9 mouse cellular contexts compared by ENCODE assay signal in genomic region chr10:70861131-70862021, GRCm38 (mm10).
DNase-seq lines count a peak whose midpoint lies in the region; ATAC-seq and TF ChIP-seq lines count a peak whose summit lies in the region.
"Had no signal": no experiment of that assay in that cellular context is flagged by ENCODE, and none has a peak within 500 bp of the region (broad histone marks: within the 10 kb centered on the region; RNA-seq: fewer than 3 reads in every experiment).

No protein-coding gene starts in this region.

- peaks cover 13% of the 10 kb centered on the region for H3K4me1 ChIP-seq in hindbrain, embryonic 16.5 days (ENCODE audit: control insufficient read depth, insufficient read depth, low read depth, low read length)
- peaks cover 15% of the 10 kb centered on the region for H3K4me1 ChIP-seq in midbrain, embryonic 13.5 days (replicated peaks)
- H3K4me1 ChIP-seq in kidney, embryonic 16.5 days (ENCODE audit: insufficient read depth, low read length): no peaks in the 10 kb centered on the region
- no peaks in the 10 kb centered on the region for H3K4me1 ChIP-seq in liver, embryonic 12.5 days

- no peaks in the 10 kb centered on the region for H3K36me3 ChIP-seq in hindbrain, embryonic 16.5 days (ENCODE audit: control insufficient read depth, insufficient read depth, low read length)
- H3K36me3 ChIP-seq in midbrain, embryonic 13.5 days: no peaks in the 10 kb centered on the region
- no peaks in the 10 kb centered on the region for H3K36me3 ChIP-seq in kidney, embryonic 16.5 days (ENCODE audit: insufficient read depth, low read length)
- no peaks in the 10 kb centered on the region for H3K36me3 ChIP-seq in liver, embryonic 12.5 days

- H3K9ac ChIP-seq in hindbrain, embryonic 16.5 days (ENCODE audit: low read depth, low read length): no peak overlapping the region
- no peak overlapping the region for H3K9ac ChIP-seq in midbrain, embryonic 13.5 days (replicated peaks)
- H3K9ac ChIP-seq in kidney, embryonic 16.5 days (replicated peaks; ENCODE audit: low read length): no peak overlapping the region
- H3K9ac ChIP-seq in liver, embryonic 12.5 days: no peak overlapping the region

- DNase-seq in cerebellum, postnatal 10 days: peak; percentile 54 to 56
- no peak for DNase-seq in cerebellum, adult 11-12 months
- peak; percentile 96 for DNase-seq in brain, embryonic 14.5 days (ENCODE audit: low read depth)
- DNase-seq in cerebellum, adult 18-20 months: no peak
- DNase-seq: kidney, adult 9 months had no signal

- no peak for TF ChIP-seq POLR2A in brain, embryonic 14.5 days (IDR thresholded peaks at IDR 0.05; ENCODE audit: borderline replicate concordance, extremely low read depth, insufficient read depth, insufficient read length, poor library complexity, severe bottlenecking)

- H3K9me3 ChIP-seq in hindbrain, embryonic 16.5 days (ENCODE audit: control insufficient read depth, low read length): no peaks in the 10 kb centered on the region
- H3K9me3 ChIP-seq in midbrain, embryonic 13.5 days: no peaks in the 10 kb centered on the region
- no peaks in the 10 kb centered on the region for H3K9me3 ChIP-seq in kidney, embryonic 16.5 days (ENCODE audit: low read length)
- no peaks in the 10 kb centered on the region for H3K9me3 ChIP-seq in liver, embryonic 12.5 days (replicated peaks)

- ATAC-seq in hindbrain, embryonic 16.5 days: peak; percentile 82
- peak; percentile 72 for ATAC-seq in midbrain, embryonic 13.5 days
- no peak for ATAC-seq in kidney, embryonic 16.5 days (ENCODE audit: low FRiP score, low TSS enrichment)
- no peak for ATAC-seq in liver, embryonic 12.5 days

- H3K27me3 ChIP-seq in hindbrain, embryonic 16.5 days (replicated peaks; ENCODE audit: control insufficient read depth, insufficient read depth, low read length): no peaks in the 10 kb centered on the region
- no peaks in the 10 kb centered on the region for H3K27me3 ChIP-seq in midbrain, embryonic 13.5 days
- no peaks in the 10 kb centered on the region for H3K27me3 ChIP-seq in kidney, embryonic 16.5 days (ENCODE audit: insufficient read depth, low read length)
- H3K27me3 ChIP-seq in liver, embryonic 12.5 days (replicated peaks): no peaks in the 10 kb centered on the region

- TF ChIP-seq CTCF in brain, embryonic 14.5 days (IDR thresholded peaks at IDR 0.05; ENCODE audit: borderline replicate concordance, extremely low read depth, insufficient read depth, insufficient read length): no peak

- no peak overlapping the region for H3K4me3 ChIP-seq in hindbrain, embryonic 16.5 days (ENCODE audit: low read length)
- no peak overlapping the region for H3K4me3 ChIP-seq in midbrain, embryonic 13.5 days (replicated peaks)
- no peak overlapping the region for H3K4me3 ChIP-seq in kidney, embryonic 16.5 days (ENCODE audit: low read length)
- no peak overlapping the region for H3K4me3 ChIP-seq in liver, embryonic 12.5 days

- H3K4me2 ChIP-seq in hindbrain, embryonic 16.5 days (ENCODE audit: low read length): peak overlapping the region; percentile 37
- H3K4me2 ChIP-seq in midbrain, embryonic 13.5 days (replicated peaks): peak overlapping the region; percentile 4; the same call in 1 of the 2 replicates
- H3K4me2 ChIP-seq in kidney, embryonic 16.5 days (replicated peaks; ENCODE audit: low read depth, low read length): no peak overlapping the region
- H3K4me2 ChIP-seq in liver, embryonic 12.5 days: no peak overlapping the region

- peak overlapping the region; percentile 46 for H3K27ac ChIP-seq in hindbrain, embryonic 16.5 days (ENCODE audit: low read depth, low read length)
- H3K27ac ChIP-seq in midbrain, embryonic 13.5 days: peak overlapping the region; percentile 44
- H3K27ac ChIP-seq in kidney, embryonic 16.5 days (ENCODE audit: low read length): no peak overlapping the region
- H3K27ac ChIP-seq in liver, embryonic 12.5 days: no peak overlapping the region

- 23% methylated on average over 10 of the region's 10 CpGs for WGBS in hindbrain, embryonic 16.5 days
- 35% methylated on average over 10 of the region's 10 CpGs for WGBS in midbrain, embryonic 13.5 days
- 55% methylated on average over 10 of the region's 10 CpGs for WGBS in kidney, embryonic 16.5 days
- 37% methylated on average over 10 of the region's 10 CpGs for WGBS in liver, embryonic 12.5 days (ENCODE audit: insufficient replicate concordance)

Comparison
In these comparisons a context has a peak if more than half of its experiments do, and no peak if none do; other contexts are left out.
1. DNase-seq: peak in cerebellum, postnatal 10 days (2 of 2) and brain, embryonic 14.5 days (single experiment); none in cerebellum, adult 11-12 months (single experiment) and cerebellum, adult 18-20 months (0 of 2).
2. ATAC-seq: peak in hindbrain, embryonic 16.5 days (single experiment) and midbrain, embryonic 13.5 days (single experiment); none in kidney, embryonic 16.5 days (single experiment) and liver, embryonic 12.5 days (single experiment).
3. H3K27ac ChIP-seq: peak in hindbrain, embryonic 16.5 days (single experiment) and midbrain, embryonic 13.5 days (single experiment); none in kidney, embryonic 16.5 days (single experiment) and liver, embryonic 12.5 days (single experiment).
4. H3K4me2 ChIP-seq: peak in hindbrain, embryonic 16.5 days (single experiment) and midbrain, embryonic 13.5 days (single experiment); none in kidney, embryonic 16.5 days (single experiment) and liver, embryonic 12.5 days (single experiment).